Mouse (Mus musculus) kidney, adult 11 months (tissue): ENCODE measurements around the gene Kdm1b.

ENCODE experiments used
- DNase-seq: peaks from one replicate; pipeline ENCODE4 v3.0.0; 2022

Gene Kdm1b

DNA sequence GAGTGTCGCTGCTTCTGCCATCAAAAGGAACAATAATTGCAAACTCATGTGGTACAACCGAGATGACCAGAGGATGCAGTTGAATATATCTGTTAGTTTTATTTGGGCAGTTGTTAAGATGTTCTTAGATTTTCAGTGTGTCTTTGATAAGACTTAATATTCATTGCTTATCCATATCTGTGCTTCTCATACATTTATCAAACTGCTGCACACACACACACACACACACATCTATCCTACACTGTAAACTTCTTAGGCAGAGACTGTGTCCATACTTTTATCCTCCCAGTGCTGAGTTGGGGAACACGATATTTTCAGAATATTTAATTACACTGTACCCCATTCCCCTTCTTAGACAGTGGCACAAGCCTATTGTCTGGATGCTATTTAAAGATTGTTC is 67.9 kb downstream of the Kdm1b start:
- DNase-seq: no peak

DNA sequence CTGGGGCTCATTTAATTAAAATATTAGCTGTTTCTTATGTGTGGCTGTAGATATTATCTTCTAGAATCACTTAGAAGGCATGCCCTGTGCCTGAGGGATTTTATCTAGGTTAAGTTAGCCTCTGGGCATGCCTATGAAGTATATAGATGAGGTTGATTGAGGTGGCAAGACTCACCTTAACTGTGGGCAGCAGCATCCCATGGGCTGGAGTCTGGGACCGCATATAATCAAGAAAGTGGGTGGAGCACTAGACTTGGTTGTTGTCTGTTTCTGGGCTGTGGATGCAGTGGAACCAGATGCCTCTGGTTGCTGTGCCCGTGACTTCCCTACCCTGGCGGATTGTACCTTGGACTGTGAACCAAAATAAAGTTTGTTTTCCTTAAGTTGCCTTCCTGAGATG is 68.8 kb downstream of the Kdm1b start:
- no peak for DNase-seq

GRCm38 (mm10) chr13:47112924-47113323 is 69.6 kb downstream of the Kdm1b start:
- DNase-seq: no peak

DNA sequence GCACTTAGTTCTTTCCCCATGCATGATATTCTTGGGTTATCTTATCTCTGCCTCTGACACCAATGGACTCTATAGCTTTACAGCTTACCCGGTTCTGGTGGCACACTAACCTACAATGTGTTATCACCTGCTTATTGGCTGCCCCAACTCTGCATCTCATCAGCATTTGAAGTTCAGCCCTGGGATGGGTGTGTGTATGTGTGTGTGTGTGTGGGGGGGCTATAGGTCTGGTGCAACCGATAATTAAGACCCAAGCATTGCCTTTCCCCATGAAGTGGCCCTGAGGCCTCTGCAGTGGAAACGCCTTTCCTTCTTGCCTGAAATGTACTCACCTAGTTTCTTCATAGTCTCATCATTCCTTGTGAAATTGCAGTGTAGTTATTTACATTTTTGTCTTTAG is 72.7 kb downstream of the Kdm1b start:
- no peak for DNase-seq

DNA sequence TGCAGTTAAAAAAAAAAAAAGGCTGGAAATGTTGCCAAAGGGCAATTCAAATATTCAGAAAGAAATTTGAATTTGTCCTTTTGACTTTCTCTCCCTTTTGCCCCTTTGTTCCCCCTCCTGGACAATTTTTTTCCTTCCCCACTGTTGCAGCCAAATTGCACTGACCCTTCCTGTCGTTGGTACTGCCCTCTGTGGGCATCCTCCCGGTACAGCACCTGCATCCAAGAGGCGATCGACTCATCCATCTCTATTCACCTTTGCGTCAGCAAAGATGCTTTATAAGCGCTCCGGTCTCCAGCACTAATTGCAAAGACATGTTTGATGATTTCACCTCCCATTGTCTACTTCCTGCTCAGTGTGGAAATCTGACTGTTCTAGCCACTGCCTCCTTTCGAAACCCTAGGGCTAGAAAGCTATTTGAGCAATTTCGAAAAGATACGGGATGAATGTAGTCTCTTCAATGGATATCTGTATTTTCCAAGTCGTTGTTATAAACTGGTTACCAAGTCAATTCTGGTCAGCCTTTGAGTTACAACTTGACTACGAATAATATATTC is 78.1 kb downstream of the Kdm1b start:
- DNase-seq: no peak

DNA sequence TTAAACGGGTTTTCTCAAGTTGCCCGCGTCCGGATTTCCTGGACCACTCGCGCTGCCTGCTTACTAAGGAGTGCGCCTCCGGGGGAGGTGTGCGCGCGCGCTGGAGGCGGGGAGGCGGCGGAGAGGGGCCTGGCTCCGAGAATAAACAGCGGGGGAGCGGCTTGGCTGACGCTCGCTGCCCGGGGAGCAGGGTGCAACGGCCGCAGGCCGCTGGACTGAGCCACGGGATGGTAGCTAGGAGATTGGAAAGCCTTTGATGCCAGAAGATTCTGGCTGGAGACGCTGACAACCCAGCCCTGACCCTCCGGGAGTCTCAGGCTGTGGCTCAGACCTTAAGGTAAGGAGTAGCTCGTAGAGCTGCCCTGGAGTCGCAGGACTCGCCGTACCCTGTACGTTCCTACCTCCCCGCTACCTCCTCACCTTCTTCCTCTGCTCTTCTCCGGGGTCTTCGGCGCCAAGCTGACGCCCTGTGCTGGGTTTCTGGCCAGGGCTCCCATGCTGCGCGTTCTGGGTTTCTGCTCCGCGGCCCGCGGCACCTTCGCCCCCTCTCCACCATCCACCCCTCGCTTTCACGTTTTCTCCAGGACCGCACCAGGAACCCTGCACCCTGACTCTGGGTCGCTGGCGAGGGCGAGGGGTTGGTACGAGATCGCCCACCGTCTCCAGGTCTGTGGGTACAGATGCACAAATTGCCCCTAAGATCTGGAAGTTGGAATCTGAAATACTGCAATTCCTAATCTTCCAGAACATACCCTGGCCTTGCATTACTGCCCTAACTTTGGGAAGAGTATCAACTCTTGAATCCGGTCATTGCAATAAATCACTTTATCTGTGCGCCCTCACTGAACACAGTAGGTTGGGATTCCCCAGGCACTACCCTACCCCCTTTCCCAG is 79.5 kb downstream of the Kdm1b start, which contains the start of gene Rnf144b:
Gene Rnf144b, plus strand, starts transcription at position 120 of the 894 bp plus-strand sequence.
- no peak for DNase-seq

DNA sequence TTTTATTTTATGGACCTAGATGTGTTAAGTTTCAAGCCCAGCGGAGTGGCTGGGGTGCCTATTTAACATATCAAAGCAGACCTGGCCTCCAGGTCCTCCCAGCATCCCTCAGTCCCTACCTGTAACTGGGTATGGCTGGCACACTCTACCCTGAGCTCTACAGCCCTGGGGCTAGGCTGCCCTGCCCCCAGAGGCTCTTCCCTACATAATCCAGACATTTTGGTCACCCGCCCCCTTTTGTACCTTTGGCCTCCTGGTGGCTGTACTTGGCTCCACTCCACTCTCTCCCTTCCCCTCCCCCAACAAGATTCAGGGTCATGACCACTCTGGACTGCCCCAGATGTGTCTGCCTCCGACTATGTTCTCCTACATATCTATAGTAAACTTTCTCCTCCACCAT is 81.2 kb downstream of the Kdm1b start:
- no peak for DNase-seq

DNA sequence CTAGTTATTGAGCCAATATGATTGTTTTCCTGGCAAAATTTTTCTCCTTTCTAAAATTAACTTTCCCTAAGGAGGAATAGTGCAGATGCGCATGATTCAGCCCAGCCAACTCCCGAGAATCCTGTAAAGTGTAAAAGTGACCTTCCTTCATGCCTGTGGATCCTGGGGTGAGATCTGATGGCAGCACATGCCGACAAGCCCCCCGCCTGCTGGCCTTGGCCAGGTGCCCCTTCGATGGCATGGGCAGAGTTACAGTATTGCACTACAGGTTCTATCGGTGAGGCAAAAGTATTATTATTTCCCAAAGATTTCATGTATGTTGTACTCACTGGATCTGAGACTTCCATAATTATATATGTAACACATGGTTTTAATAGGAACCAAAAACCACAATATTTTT is 81.7 kb downstream of the Kdm1b start:
- DNase-seq: no peak

- DNase-seq: no peak
Observed at GRCm38 (mm10) chr13:47125595-47125994, 82.3 kb downstream of the Kdm1b start.

DNA sequence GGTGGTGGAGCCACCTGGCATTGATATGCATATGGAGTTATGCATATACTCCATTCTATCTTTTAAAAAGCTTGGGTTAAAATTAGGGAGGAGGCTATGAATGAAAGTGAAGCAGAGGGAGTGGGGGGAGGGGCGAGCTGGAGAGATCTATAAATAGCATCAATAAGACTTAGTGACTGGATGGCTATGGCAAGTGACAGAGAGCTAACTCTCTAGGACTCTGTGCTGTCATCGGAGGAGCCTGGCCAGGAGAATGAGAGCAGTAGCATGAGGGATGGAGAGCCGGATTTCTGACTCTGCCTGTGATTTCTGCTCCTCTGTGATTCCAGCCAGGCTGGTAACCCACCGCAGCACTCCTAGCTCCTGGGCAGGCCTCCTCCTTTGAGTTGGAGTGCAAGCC is 85.8 kb downstream of the Kdm1b start:
- DNase-seq: no peak

GRCm38 (mm10) chr13:47133058-47133457 is 89.8 kb downstream of the Kdm1b start:
- no peak for DNase-seq

DNA sequence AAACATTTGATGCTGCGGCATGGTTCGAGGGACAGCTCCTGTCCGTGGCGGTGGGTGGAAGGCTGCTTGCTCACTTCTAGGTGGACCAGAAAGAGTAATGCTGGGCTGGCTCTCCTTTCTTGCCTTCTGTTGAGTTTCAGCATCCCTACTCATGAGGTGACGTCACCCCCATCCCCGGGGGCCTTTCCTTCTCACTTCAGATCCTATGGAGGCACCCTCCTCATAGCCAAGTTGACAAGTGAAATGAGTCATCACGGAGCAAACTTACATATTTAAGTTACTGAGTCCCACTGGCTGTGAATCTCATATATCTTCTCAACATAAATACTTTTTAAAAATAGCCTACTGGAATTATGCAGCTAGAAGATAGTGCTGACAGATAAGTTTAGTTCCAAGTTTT is 91.5 kb downstream of the Kdm1b start:
- DNase-seq: no peak
